Mouse (Mus musculus): Measurements from ENCODE around the gene Myo18a. TPM values are rescaled to one million over a fixed set of nuclear protein-coding genes. Genes with fewer than 3 reads are reported as not detected.

Gene Myo18a
- polyA plus RNA-seq, 2 experiments, result 42.9 to 43.5 TPM

- Histone ChIP-seq H3K36me3 (ENCODE audit: control insufficient read depth, insufficient read depth, low read length) (peaks cover under 1% of the 10 kb centered on the region; the same call in 1 of the 2 replicates), H3K27me3 (ENCODE audit: control insufficient read depth, insufficient read depth, low read length) (no peaks in the 10 kb centered on the region), H3K9me3 (ENCODE audit: control insufficient read depth, low read length) (no peaks in the 10 kb centered on the region), H3K4me3 (replicated peaks; ENCODE audit: low read length) (no peak overlapping the region), H3K4me2 (replicated peaks; ENCODE audit: low read depth, low read length, severe bottlenecking) (no peak overlapping the region), H3K27ac (replicated peaks; ENCODE audit: low read depth, low read length) (no peak overlapping the region), H3K9ac (ENCODE audit: low read depth, low read length, severe bottlenecking) (no peak overlapping the region), H3K4me1 (ENCODE audit: control insufficient read depth, insufficient read depth, low read length) (peaks cover 4% of the 10 kb centered on the region)
- ATAC-seq (ENCODE audit: low FRiP score, low read depth) (no peak), DNase-seq (ENCODE audit: low spot score) (no peak)
- 64% methylated on average over 8 of the region's 8 CpGs for whole genome bisulfite sequencing
- TF ChIP-seq POLR2A (IDR thresholded peaks at IDR 0.05; ENCODE audit: borderline replicate concordance, extremely low read depth, insufficient read depth, insufficient read length), result no peak
Observed at GRCm38 (mm10) chr11:77771879-77772713, 9.1 kb downstream of the Myo18a start.

- no peaks in the 10 kb centered on the region for H3K27me3 ChIP-seq (ENCODE audit: control insufficient read depth, insufficient read depth, low read length)
- no peaks in the 10 kb centered on the region for H3K9me3 ChIP-seq (ENCODE audit: control insufficient read depth, low read length)
- H3K4me1 ChIP-seq (ENCODE audit: control insufficient read depth, insufficient read depth, low read length), result peaks cover 3% of the 10 kb centered on the region; the same call in 1 of the 2 replicates
- H3K4me2 ChIP-seq (replicated peaks; ENCODE audit: low read depth, low read length, severe bottlenecking), result no peak overlapping the region
- peaks cover 19% of the 10 kb centered on the region for H3K36me3 ChIP-seq (ENCODE audit: control insufficient read depth, insufficient read depth, low read length)
- no peak for TF ChIP-seq POLR2A (IDR thresholded peaks at IDR 0.05; ENCODE audit: borderline replicate concordance, extremely low read depth, insufficient read depth, insufficient read length)
- no peak overlapping the region for H3K9ac ChIP-seq (ENCODE audit: low read depth, low read length, severe bottlenecking)
- ATAC-seq (ENCODE audit: low FRiP score, low read depth) (no peak), DNase-seq (ENCODE audit: low spot score) (no peak)
- WGBS, result 33% methylated on average over 9 of the region's 9 CpGs
- H3K4me3 ChIP-seq (replicated peaks; ENCODE audit: low read length), result no peak overlapping the region
- H3K27ac ChIP-seq (replicated peaks; ENCODE audit: low read depth, low read length), result no peak overlapping the region
Observed at GRCm38 (mm10) chr11:77775701-77776400, 12.8 kb downstream of the Myo18a start.

- H3K4me3 ChIP-seq (replicated peaks; ENCODE audit: low read length), result no peak overlapping the region
- peaks cover 19% of the 10 kb centered on the region for H3K36me3 ChIP-seq (ENCODE audit: control insufficient read depth, insufficient read depth, low read length)
- WGBS, result 91% methylated on average over 17 of the region's 17 CpGs
- peaks cover 3% of the 10 kb centered on the region; the same call in 1 of the 2 replicates for H3K4me1 ChIP-seq (ENCODE audit: control insufficient read depth, insufficient read depth, low read length)
- H3K27me3 ChIP-seq (ENCODE audit: control insufficient read depth, insufficient read depth, low read length), result no peaks in the 10 kb centered on the region
- TF ChIP-seq POLR2A (IDR thresholded peaks at IDR 0.05; ENCODE audit: borderline replicate concordance, extremely low read depth, insufficient read depth, insufficient read length), result no peak
- no peak overlapping the region for H3K27ac ChIP-seq (replicated peaks; ENCODE audit: low read depth, low read length)
- no peak for ATAC-seq (ENCODE audit: low FRiP score, low read depth)
- no peaks in the 10 kb centered on the region for H3K9me3 ChIP-seq (ENCODE audit: control insufficient read depth, low read length)
- H3K4me2 ChIP-seq (replicated peaks; ENCODE audit: low read depth, low read length, severe bottlenecking), result no peak overlapping the region
- DNase-seq (ENCODE audit: low spot score), result no peak
- no peak overlapping the region for H3K9ac ChIP-seq (ENCODE audit: low read depth, low read length, severe bottlenecking)
Observed at GRCm38 (mm10) chr11:77777436-77777835, 14.4 kb downstream of the Myo18a start.

GRCm38 (mm10) chr11:77777937-77778336 lies 14.9 kb downstream of the Myo18a start:
- peaks cover 19% of the 10 kb centered on the region for H3K36me3 ChIP-seq (ENCODE audit: control insufficient read depth, insufficient read depth, low read length)
- no peak overlapping the region for H3K4me2 ChIP-seq (replicated peaks; ENCODE audit: low read depth, low read length, severe bottlenecking)
- WGBS, result 92% methylated on average over 17 of the region's 17 CpGs
- no peaks in the 10 kb centered on the region for H3K27me3 ChIP-seq (ENCODE audit: control insufficient read depth, insufficient read depth, low read length)
- no peak overlapping the region for H3K27ac ChIP-seq (replicated peaks; ENCODE audit: low read depth, low read length)
- no peak overlapping the region for H3K9ac ChIP-seq (ENCODE audit: low read depth, low read length, severe bottlenecking)
- DNase-seq (ENCODE audit: low spot score), result no peak
- H3K9me3 ChIP-seq (ENCODE audit: control insufficient read depth, low read length), result no peaks in the 10 kb centered on the region
- TF ChIP-seq POLR2A (IDR thresholded peaks at IDR 0.05; ENCODE audit: borderline replicate concordance, extremely low read depth, insufficient read depth, insufficient read length), result no peak
- no peak for ATAC-seq (ENCODE audit: low FRiP score, low read depth)
- no peak overlapping the region for H3K4me3 ChIP-seq (replicated peaks; ENCODE audit: low read length)
- H3K4me1 ChIP-seq (ENCODE audit: control insufficient read depth, insufficient read depth, low read length), result peaks cover 4% of the 10 kb centered on the region; the same call in 1 of the 2 replicates

- no peak overlapping the region for H3K4me2 ChIP-seq (replicated peaks; ENCODE audit: low read depth, low read length, severe bottlenecking)
- peaks cover 14% of the 10 kb centered on the region for H3K4me1 ChIP-seq (ENCODE audit: control insufficient read depth, insufficient read depth, low read length)
- ATAC-seq (ENCODE audit: low FRiP score, low read depth) (no peak), DNase-seq (ENCODE audit: low spot score) (no peak)
- H3K27ac ChIP-seq (replicated peaks; ENCODE audit: low read depth, low read length), result no peak overlapping the region
- no peak for TF ChIP-seq POLR2A (IDR thresholded peaks at IDR 0.05; ENCODE audit: borderline replicate concordance, extremely low read depth, insufficient read depth, insufficient read length)
- no peak overlapping the region for H3K9ac ChIP-seq (ENCODE audit: low read depth, low read length, severe bottlenecking)
- WGBS, result 82% methylated on average over 1 of the region's 1 CpGs
- no peaks in the 10 kb centered on the region for H3K27me3 ChIP-seq (ENCODE audit: control insufficient read depth, insufficient read depth, low read length)
- H3K4me3 ChIP-seq (replicated peaks; ENCODE audit: low read length), result no peak overlapping the region
- H3K36me3 ChIP-seq (ENCODE audit: control insufficient read depth, insufficient read depth, low read length), result peaks cover 19% of the 10 kb centered on the region
- H3K9me3 ChIP-seq (ENCODE audit: control insufficient read depth, low read length), result no peaks in the 10 kb centered on the region
Observed at GRCm38 (mm10) chr11:77779240-77779639, 16.2 kb downstream of the Myo18a start.
